In the genomic region with DNA sequence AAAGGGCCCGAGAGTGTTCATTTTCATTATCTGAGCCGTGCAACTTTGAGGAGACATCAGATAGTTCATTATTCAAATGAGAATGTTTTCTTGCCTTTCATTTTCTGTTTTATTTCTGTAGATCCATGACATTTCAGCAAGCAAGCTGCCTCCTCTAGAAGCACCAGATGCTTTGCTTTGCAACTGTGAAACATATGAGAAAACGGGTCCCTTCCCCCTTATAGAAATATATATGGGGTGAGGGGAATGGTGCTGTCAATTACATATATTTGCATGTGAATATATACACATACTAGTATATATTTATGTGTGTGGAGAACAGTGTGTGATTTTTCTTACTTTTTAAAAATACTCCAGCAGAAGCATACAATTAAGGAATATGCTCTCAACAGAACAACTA, we compare ENCODE assay signal across 27 mouse cellular contexts.
DNase-seq lines count a peak whose midpoint lies in the region; ATAC-seq lines count a peak whose summit lies in the region.
"Had no signal": no experiment of that assay in that cellular context is flagged by ENCODE, and none has a peak within 500 bp of the region (broad histone marks: within the 10 kb centered on the region; RNA-seq: fewer than 3 reads in every experiment).

No protein-coding gene starts in this region.

- peak; percentile 92 for ATAC-seq in forebrain, embryonic 16.5 days
- ATAC-seq in midbrain, embryonic 15.5 days (replicated peaks), result no peak
- ATAC-seq: intestine, postnatal 0 days; liver, embryonic 12.5 days had no signal

- no peak overlapping the region for H3K4me2 ChIP-seq in forebrain, embryonic 16.5 days (ENCODE audit: low read length)
- no peak overlapping the region for H3K4me2 ChIP-seq in midbrain, embryonic 15.5 days
- H3K4me2 ChIP-seq: embryonic facial prominence, embryonic 13.5 days; heart, embryonic 13.5 days; hindbrain, embryonic 12.5 days; limb, embryonic 13.5 days; liver, embryonic 12.5 days had no signal

- intact Hi-C loops in left cerebral cortex, postnatal 25 days (cut with DNase I), result no loop called here
- intact Hi-C loops in left cerebral cortex, postnatal 4 days (cut with DNase I), result no loop called here

- no peaks in the 10 kb centered on the region for H3K36me3 ChIP-seq in forebrain, embryonic 16.5 days (ENCODE audit: control insufficient read depth, insufficient read depth)
- H3K36me3 ChIP-seq in midbrain, embryonic 15.5 days (replicated peaks), result no peaks in the 10 kb centered on the region
- H3K36me3 ChIP-seq: embryonic facial prominence, embryonic 13.5 days; heart, embryonic 13.5 days; hindbrain, embryonic 12.5 days; limb, embryonic 13.5 days; liver, embryonic 12.5 days; midbrain, embryonic 10.5 days had no signal

- H3K27me3 ChIP-seq in forebrain, embryonic 16.5 days (replicated peaks; ENCODE audit: control insufficient read depth, insufficient read depth, low read length), result no peaks in the 10 kb centered on the region
- H3K27me3 ChIP-seq in midbrain, embryonic 15.5 days (replicated peaks), result no peaks in the 10 kb centered on the region
- H3K27me3 ChIP-seq: embryonic facial prominence, embryonic 13.5 days; heart, embryonic 13.5 days; hindbrain, embryonic 12.5 days; limb, embryonic 13.5 days; liver, embryonic 12.5 days had no signal

- no peak overlapping the region for H3K4me3 ChIP-seq in forebrain, embryonic 16.5 days (replicated peaks; ENCODE audit: low read length)
- H3K4me3 ChIP-seq in midbrain, embryonic 15.5 days, result no peak overlapping the region
- H3K4me3 ChIP-seq: embryonic facial prominence, embryonic 13.5 days; erythroblast, embryonic 14.5 days; heart, adult 2 months; heart, embryonic 13.5 days; hindbrain, embryonic 12.5 days; limb, embryonic 13.5 days; liver, embryonic 12.5 days; midbrain, embryonic 10.5 days had no signal

- no peaks in the 10 kb centered on the region for H3K9me3 ChIP-seq in forebrain, embryonic 16.5 days (ENCODE audit: control insufficient read depth, low read length)
- no peaks in the 10 kb centered on the region for H3K9me3 ChIP-seq in midbrain, embryonic 15.5 days
- H3K9me3 ChIP-seq: embryonic facial prominence, embryonic 13.5 days; heart, embryonic 13.5 days; hindbrain, embryonic 12.5 days; limb, embryonic 13.5 days; liver, embryonic 12.5 days; midbrain, embryonic 10.5 days had no signal

- 56% methylated on average over 3 of the region's 3 CpGs for WGBS in forebrain, embryonic 16.5 days
- WGBS in midbrain, embryonic 15.5 days, result 87% methylated on average over 3 of the region's 3 CpGs

- H3K27ac ChIP-seq in forebrain, embryonic 16.5 days (ENCODE audit: low read length), result no peak overlapping the region
- H3K27ac ChIP-seq in midbrain, embryonic 15.5 days, result no peak overlapping the region
- H3K27ac ChIP-seq: embryonic facial prominence, embryonic 13.5 days; heart, adult 2 months; heart, embryonic 13.5 days; hindbrain, embryonic 12.5 days; limb, embryonic 13.5 days; liver, embryonic 12.5 days; midbrain, embryonic 10.5 days had no signal

- DNase-seq in layer of hippocampus, adult 11-12 months (ENCODE audit: low spot score), result peak; percentile 22
- no peak for DNase-seq in layer of hippocampus, postnatal 10 days (ENCODE audit: low spot score in 2 of 2)
- peak; percentile 20 to 63 for DNase-seq in left cerebral cortex, postnatal 25 days (ENCODE audit: low spot score in 2 of 2)
- no peak for DNase-seq in left cerebral cortex, postnatal 4 days
- DNase-seq in thymus, adult 18-20 months, result no peak
- DNase-seq: adrenal gland, adult 2 months; cerebellum, adult 8-10 months; cerebellum, postnatal 36 days; embryo, embryonic 11 days; gastrocnemius, postnatal 25 days; heart, adult 2 months; heart, postnatal 14 days; kidney, postnatal 25 days; lung, adult 18-20 months; lung, postnatal 10 days; spleen, adult 18-20 months; thymus, postnatal 25 days had no signal

- no peak overlapping the region for H3K9ac ChIP-seq in forebrain, embryonic 16.5 days (replicated peaks; ENCODE audit: low read depth, low read length)
- H3K9ac ChIP-seq in midbrain, embryonic 15.5 days, result no peak overlapping the region
- H3K9ac ChIP-seq: embryonic facial prominence, embryonic 13.5 days; heart, embryonic 13.5 days; hindbrain, embryonic 12.5 days; limb, embryonic 13.5 days; liver, embryonic 12.5 days had no signal

- no peaks in the 10 kb centered on the region; the same call in 1 of the 2 replicates for H3K4me1 ChIP-seq in forebrain, embryonic 16.5 days (replicated peaks; ENCODE audit: control insufficient read depth, insufficient read depth, low read length)
- H3K4me1 ChIP-seq in midbrain, embryonic 15.5 days, result no peaks in the 10 kb centered on the region
- H3K4me1 ChIP-seq: embryonic facial prominence, embryonic 13.5 days; heart, embryonic 13.5 days; hindbrain, embryonic 12.5 days; limb, embryonic 13.5 days; liver, embryonic 12.5 days; midbrain, embryonic 10.5 days had no signal

Comparison
In these comparisons a context has a peak if more than half of its experiments do, and no peak if none do; other contexts are left out.
1. DNase-seq: peak in layer of hippocampus, adult 11-12 months (single experiment) and left cerebral cortex, postnatal 25 days (2 of 2); none in layer of hippocampus, postnatal 10 days (0 of 2), left cerebral cortex, postnatal 4 days (single experiment) and thymus, adult 18-20 months (0 of 2).